In the genomic region with DNA sequence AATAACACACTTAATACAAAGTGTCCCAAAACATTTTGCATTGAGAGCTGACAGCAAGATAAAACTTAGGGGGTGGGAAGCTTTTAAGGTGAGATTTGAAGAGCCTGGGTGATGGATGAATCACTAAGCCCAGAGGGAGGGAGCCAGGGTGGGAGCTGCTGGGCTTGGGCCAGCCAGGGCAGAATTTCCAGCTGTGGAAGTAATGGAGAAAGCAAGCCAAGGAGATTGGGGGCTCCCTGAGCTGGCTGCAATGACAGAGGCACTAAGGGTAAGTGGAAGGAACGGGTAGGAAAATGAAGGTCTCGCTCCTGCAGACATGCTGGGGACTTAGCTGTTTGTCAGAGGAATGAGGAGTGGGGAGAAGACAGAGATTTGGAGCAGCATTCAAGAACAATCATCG, we compare ENCODE assay signal across 14 mouse cellular contexts.
A peak's percentile ranks its signal among the peaks of the same experiment; 100 is the strongest.
DNase-seq lines count a peak whose midpoint lies in the region; ATAC-seq and TF ChIP-seq lines count a peak whose summit lies in the region.
"Had no signal": no experiment of that assay in that cellular context is flagged by ENCODE, and none has a peak within 500 bp of the region (broad histone marks: within the 10 kb centered on the region; RNA-seq: fewer than 3 reads in every experiment).

No protein-coding gene starts in this region.

- 12% methylated on average over 3 of the region's 3 CpGs for WGBS in lung, embryonic 14.5 days
- WGBS in lung, adult 2 months = 53% methylated on average over 3 of the region's 3 CpGs
- WGBS in hindbrain, embryonic 11.5 days = 59% methylated on average over 3 of the region's 3 CpGs

- no peak overlapping the region for H3K4me3 ChIP-seq in gastrocnemius, adult 2 months
- no peak overlapping the region for H3K4me3 ChIP-seq in lung, embryonic 14.5 days (ENCODE audit: low read depth, low read length)
- no peak overlapping the region for H3K4me3 ChIP-seq in lung, adult 2 months (replicated peaks; ENCODE audit: extremely low read depth, low read depth, low read length)
- H3K4me3 ChIP-seq in hindbrain, embryonic 11.5 days (ENCODE audit: low read depth, low read length) = no peak overlapping the region
- H3K4me3 ChIP-seq: heart, embryonic 15.5 days had no signal

- H3K4me1 ChIP-seq in lung, embryonic 14.5 days (ENCODE audit: insufficient read depth) = no peaks in the 10 kb centered on the region
- H3K4me1 ChIP-seq in lung, adult 2 months (ENCODE audit: control insufficient read depth, insufficient read depth, low read length) = no peaks in the 10 kb centered on the region
- H3K4me1 ChIP-seq in hindbrain, embryonic 11.5 days (replicated peaks; ENCODE audit: control insufficient read depth, insufficient read depth, low read length) = no peaks in the 10 kb centered on the region

- peak overlapping the region; percentile 48 for H3K27ac ChIP-seq in gastrocnemius, adult 2 months
- peak overlapping the region; percentile 43; the same call in 1 of the 2 replicates for H3K27ac ChIP-seq in lung, embryonic 14.5 days (ENCODE audit: low read depth)
- H3K27ac ChIP-seq in hindbrain, embryonic 11.5 days (ENCODE audit: low read depth, low read length) = no peak overlapping the region
- H3K27ac ChIP-seq: heart, embryonic 15.5 days had no signal

- H3K9me3 ChIP-seq in lung, embryonic 14.5 days (ENCODE audit: low read depth, low read length) = no peaks in the 10 kb centered on the region
- no peaks in the 10 kb centered on the region for H3K9me3 ChIP-seq in hindbrain, embryonic 11.5 days (ENCODE audit: control insufficient read depth, low read length)
- H3K9me3 ChIP-seq: heart, embryonic 15.5 days had no signal

- intact Hi-C loops in gastrocnemius, adult 2 months (cut with DNase I) = no loop called here
- intact Hi-C loops in gastrocnemius, postnatal 36 days (cut with DNase I) = no loop called here

- peak; percentile 36 for DNase-seq in gastrocnemius, adult 2 months
- no peak for DNase-seq in gastrocnemius, postnatal 36 days
- peak; percentile 51 for DNase-seq in lung, embryonic 14.5 days
- no peak for DNase-seq in lung, adult 2 months
- DNase-seq in heart, postnatal 4 days = peak; percentile 17
- DNase-seq in retina, postnatal 1 day = peak; percentile 18
- no peak for DNase-seq in hindbrain, embryonic 11.5 days (ENCODE audit: low spot score)
- no peak for DNase-seq in cerebellum, adult 9-11 months
- DNase-seq: B cell, adult 2 months had no signal

- H3K4me2 ChIP-seq in lung, embryonic 14.5 days = peak overlapping the region; percentile 3; the same call in 1 of the 2 replicates
- no peak overlapping the region for H3K4me2 ChIP-seq in hindbrain, embryonic 11.5 days (replicated peaks; ENCODE audit: low read depth, low read length)
- H3K4me2 ChIP-seq: heart, embryonic 15.5 days; liver, embryonic 11.5 days; midbrain, embryonic 11.5 days had no signal

- no peak overlapping the region for H3K9ac ChIP-seq in lung, embryonic 14.5 days
- H3K9ac ChIP-seq in hindbrain, embryonic 11.5 days (ENCODE audit: low read depth, low read length) = no peak overlapping the region
- H3K9ac ChIP-seq: heart, embryonic 15.5 days had no signal

- no peak for TF ChIP-seq CTCF in gastrocnemius, adult 2 months (IDR thresholded peaks at IDR 0.05)
- no peak for TF ChIP-seq CTCF in lung, embryonic 14.5 days (IDR thresholded peaks at IDR 0.05; ENCODE audit: low read depth)
- no peak for TF ChIP-seq CTCF in lung, adult 2 months (IDR thresholded peaks at IDR 0.05; ENCODE audit: insufficient read depth, low read length)

- no peak for TF ChIP-seq POLR2A in lung, adult 2 months (IDR thresholded peaks at IDR 0.05; ENCODE audit: borderline replicate concordance, extremely low read depth, low read depth, low read length)

- no peaks in the 10 kb centered on the region for H3K27me3 ChIP-seq in lung, embryonic 14.5 days (ENCODE audit: insufficient read depth, low read length)
- H3K27me3 ChIP-seq in hindbrain, embryonic 11.5 days (ENCODE audit: control insufficient read depth, insufficient read depth, low read length) = no peaks in the 10 kb centered on the region
- H3K27me3 ChIP-seq: heart, embryonic 15.5 days had no signal

- no peaks in the 10 kb centered on the region for H3K36me3 ChIP-seq in lung, embryonic 14.5 days (ENCODE audit: insufficient read depth)
- H3K36me3 ChIP-seq in hindbrain, embryonic 11.5 days (ENCODE audit: control insufficient read depth, insufficient read depth, low read length) = no peaks in the 10 kb centered on the region
- H3K36me3 ChIP-seq: heart, embryonic 15.5 days had no signal

- no peak; the same call in 1 of the 2 replicates for ATAC-seq in lung, embryonic 14.5 days (ENCODE audit: insufficient read depth)
- no peak for ATAC-seq in hindbrain, embryonic 11.5 days (ENCODE audit: low FRiP score)
- ATAC-seq: activated CD4-positive, CD25-positive, alpha-beta regulatory T cell, adult 4 months; forebrain, embryonic 14.5 days had no signal

Comparison
In these comparisons a context has a peak if more than half of its experiments do, and no peak if none do; other contexts are left out.
1. DNase-seq: peak in gastrocnemius, adult 2 months (single experiment), lung, embryonic 14.5 days (single experiment), heart, postnatal 4 days (single experiment) and retina, postnatal 1 day (single experiment); none in gastrocnemius, postnatal 36 days (0 of 2), lung, adult 2 months (single experiment), hindbrain, embryonic 11.5 days (single experiment) and cerebellum, adult 9-11 months (single experiment).